Mouse (Mus musculus): ENCODE measurements around the gene Set. TPM values are rescaled to one million over a fixed set of nuclear protein-coding genes. Genes with fewer than 3 reads are reported as not detected.
A peak's percentile ranks its signal among the peaks of the same experiment; 100 is the strongest.

The Set gene
- polyA plus RNA-seq, 1 experiment from 2014 or later, result 427 TPM

- Histone ChIP-seq H3K27me3 (ENCODE audit: control insufficient read depth, insufficient read depth, low read length) (no peaks in the 10 kb centered on the region), H3K9me3 (ENCODE audit: control insufficient read depth, low read length) (no peaks in the 10 kb centered on the region), H3K4me1 (ENCODE audit: control insufficient read depth, insufficient read depth, low read length) (no peaks in the 10 kb centered on the region), H3K4me2 (ENCODE audit: low read length) (no peak overlapping the region), H3K9ac (replicated peaks; ENCODE audit: low read length) (no peak overlapping the region), H3K27ac (replicated peaks; ENCODE audit: low read depth, low read length) (no peak overlapping the region), H3K36me3 (ENCODE audit: control insufficient read depth, insufficient read depth, low read length) (peaks cover 42% of the 10 kb centered on the region), H3K4me3 (replicated peaks; ENCODE audit: low read depth, low read length) (no peak overlapping the region)
- no peak for DNase-seq
- no peak for ATAC-seq (ENCODE audit: low FRiP score, low TSS enrichment)
- 81% methylated on average over 2 of the region's 2 CpGs for WGBS
These were observed 19.4 kb upstream of the Set start for GRCm38 (mm10) chr2:30037762-30038161.

- Histone ChIP-seq H3K4me3 (replicated peaks; ENCODE audit: low read depth, low read length) (no peak overlapping the region), H3K9ac (replicated peaks; ENCODE audit: low read length) (no peak overlapping the region), H3K9me3 (ENCODE audit: control insufficient read depth, low read length) (no peaks in the 10 kb centered on the region), H3K36me3 (ENCODE audit: control insufficient read depth, insufficient read depth, low read length) (peaks cover 36% of the 10 kb centered on the region), H3K27me3 (ENCODE audit: control insufficient read depth, insufficient read depth, low read length) (no peaks in the 10 kb centered on the region), H3K4me2 (ENCODE audit: low read length) (no peak overlapping the region), H3K27ac (replicated peaks; ENCODE audit: low read depth, low read length) (no peak overlapping the region), H3K4me1 (ENCODE audit: control insufficient read depth, insufficient read depth, low read length) (no peaks in the 10 kb centered on the region)
- WGBS, result 94% methylated on average over 10 of the region's 10 CpGs
- DNase-seq (no peak), ATAC-seq (ENCODE audit: low FRiP score, low TSS enrichment) (no peak)
These were observed 18.8 kb upstream of the Set start for GRCm38 (mm10) chr2:30038370-30038769.

- peaks cover 30% of the 10 kb centered on the region for H3K36me3 ChIP-seq (ENCODE audit: control insufficient read depth, insufficient read depth, low read length)
- H3K27me3 ChIP-seq (ENCODE audit: control insufficient read depth, insufficient read depth, low read length), result no peaks in the 10 kb centered on the region
- H3K27ac ChIP-seq (replicated peaks; ENCODE audit: low read depth, low read length), result no peak overlapping the region
- DNase-seq (no peak), ATAC-seq (ENCODE audit: low FRiP score, low TSS enrichment) (no peak)
- no peak overlapping the region for H3K9ac ChIP-seq (replicated peaks; ENCODE audit: low read length)
- H3K4me3 ChIP-seq (replicated peaks; ENCODE audit: low read depth, low read length), result no peak overlapping the region
- H3K9me3 ChIP-seq (ENCODE audit: control insufficient read depth, low read length), result no peaks in the 10 kb centered on the region
- H3K4me2 ChIP-seq (ENCODE audit: low read length), result no peak overlapping the region
- H3K4me1 ChIP-seq (ENCODE audit: control insufficient read depth, insufficient read depth, low read length), result no peaks in the 10 kb centered on the region
These were observed 17.5 kb upstream of the Set start for GRCm38 (mm10) chr2:30039687-30040086.

GRCm38 (mm10) chr2:30042445-30042844 lies 14.7 kb upstream of the Set start:
- no peak overlapping the region for H3K27ac ChIP-seq (replicated peaks; ENCODE audit: low read depth, low read length)
- 5% methylated on average over 4 of the region's 4 CpGs for WGBS
- no peak overlapping the region for H3K4me3 ChIP-seq (replicated peaks; ENCODE audit: low read depth, low read length)
- H3K4me1 ChIP-seq (ENCODE audit: control insufficient read depth, insufficient read depth, low read length), result no peaks in the 10 kb centered on the region; the same call in 1 of the 2 replicates
- ATAC-seq (ENCODE audit: low FRiP score, low TSS enrichment) (no peak), DNase-seq (peak; percentile 89)
- H3K27me3 ChIP-seq (ENCODE audit: control insufficient read depth, insufficient read depth, low read length), result no peaks in the 10 kb centered on the region
- H3K36me3 ChIP-seq (ENCODE audit: control insufficient read depth, insufficient read depth, low read length), result peaks cover 15% of the 10 kb centered on the region
- H3K9ac ChIP-seq (replicated peaks; ENCODE audit: low read length), result no peak overlapping the region
- no peaks in the 10 kb centered on the region for H3K9me3 ChIP-seq (ENCODE audit: control insufficient read depth, low read length)
- no peak overlapping the region for H3K4me2 ChIP-seq (ENCODE audit: low read length)

- 88% methylated on average over 5 of the region's 5 CpGs for WGBS
These were observed 12.6 kb upstream of the Set start for GRCm38 (mm10) chr2:30044550-30044949.

GRCm38 (mm10) chr2:30047127-30047526 lies 10.1 kb upstream of the Set start:
- H3K27me3 ChIP-seq (ENCODE audit: control insufficient read depth, insufficient read depth, low read length), result no peaks in the 10 kb centered on the region
- ATAC-seq (ENCODE audit: low FRiP score, low TSS enrichment), result no peak
- no peak overlapping the region for H3K4me2 ChIP-seq (ENCODE audit: low read length)
- H3K4me1 ChIP-seq (ENCODE audit: control insufficient read depth, insufficient read depth, low read length), result peaks cover 11% of the 10 kb centered on the region
- no peak overlapping the region for H3K9ac ChIP-seq (replicated peaks; ENCODE audit: low read length)
- H3K27ac ChIP-seq (replicated peaks; ENCODE audit: low read depth, low read length), result no peak overlapping the region
- WGBS, result 94% methylated on average over 6 of the region's 6 CpGs
- no peak overlapping the region for H3K4me3 ChIP-seq (replicated peaks; ENCODE audit: low read depth, low read length)
- no peaks in the 10 kb centered on the region for H3K9me3 ChIP-seq (ENCODE audit: control insufficient read depth, low read length)
- DNase-seq, result no peak
- peaks cover 7% of the 10 kb centered on the region; the same call in 1 of the 2 replicates for H3K36me3 ChIP-seq (ENCODE audit: control insufficient read depth, insufficient read depth, low read length)

More at GRCm38 (mm10) chr2:30044550-30044949, 12.6 kb upstream of the Set start:
- H3K9me3 ChIP-seq (ENCODE audit: control insufficient read depth, low read length), result no peaks in the 10 kb centered on the region
- no peak overlapping the region for H3K9ac ChIP-seq (replicated peaks; ENCODE audit: low read length)
- no peak overlapping the region for H3K4me2 ChIP-seq (ENCODE audit: low read length)
- no peaks in the 10 kb centered on the region for H3K27me3 ChIP-seq (ENCODE audit: control insufficient read depth, insufficient read depth, low read length)
- H3K27ac ChIP-seq (replicated peaks; ENCODE audit: low read depth, low read length), result no peak overlapping the region
- no peak overlapping the region for H3K4me3 ChIP-seq (replicated peaks; ENCODE audit: low read depth, low read length)
- DNase-seq, result no peak
- H3K36me3 ChIP-seq (ENCODE audit: control insufficient read depth, insufficient read depth, low read length), result peaks cover 7% of the 10 kb centered on the region; the same call in 1 of the 2 replicates
- ATAC-seq (ENCODE audit: low FRiP score, low TSS enrichment), result no peak
- peaks cover 11% of the 10 kb centered on the region for H3K4me1 ChIP-seq (ENCODE audit: control insufficient read depth, insufficient read depth, low read length)

GRCm38 (mm10) chr2:30048101-30048501 lies 9.1 kb upstream of the Set start:
- ATAC-seq (ENCODE audit: low FRiP score, low TSS enrichment), result no peak
- H3K27me3 ChIP-seq (ENCODE audit: control insufficient read depth, insufficient read depth, low read length), result no peaks in the 10 kb centered on the region
- H3K9ac ChIP-seq (replicated peaks; ENCODE audit: low read length), result peak overlapping the region; percentile 69; the same call in 1 of the 2 replicates
- peak overlapping the region; percentile 66 for H3K4me3 ChIP-seq (replicated peaks; ENCODE audit: low read depth, low read length)
- H3K36me3 ChIP-seq (ENCODE audit: control insufficient read depth, insufficient read depth, low read length), result peaks cover 7% of the 10 kb centered on the region; the same call in 1 of the 2 replicates
- peak overlapping the region; percentile 61 for H3K4me2 ChIP-seq (ENCODE audit: low read length)
- peak overlapping the region; percentile 96 for H3K27ac ChIP-seq (replicated peaks; ENCODE audit: low read depth, low read length)
- H3K4me1 ChIP-seq (ENCODE audit: control insufficient read depth, insufficient read depth, low read length), result peaks cover 11% of the 10 kb centered on the region
- 61% methylated on average over 11 of the region's 11 CpGs for WGBS
- no peaks in the 10 kb centered on the region for H3K9me3 ChIP-seq (ENCODE audit: control insufficient read depth, low read length)
- no peak for DNase-seq

- H3K9ac ChIP-seq (replicated peaks; ENCODE audit: low read length), result peak within 1 kb of the TSS; percentile 69
- H3K9me3 ChIP-seq (ENCODE audit: control insufficient read depth, low read length), result no peaks in the 10 kb centered on the region
- under 1% methylated on average over 54 of the region's 54 CpGs for WGBS
- peak within 1 kb of the TSS; percentile 66 for H3K4me3 ChIP-seq (replicated peaks; ENCODE audit: low read depth, low read length)
- H3K36me3 ChIP-seq (ENCODE audit: control insufficient read depth, insufficient read depth, low read length), result peaks cover 7% of the 10 kb centered on the region; the same call in 1 of the 2 replicates
- DNase-seq, result peak; percentile 99
- H3K4me2 ChIP-seq (ENCODE audit: low read length), result peak within 1 kb of the TSS; percentile 61
- ATAC-seq (ENCODE audit: low FRiP score, low TSS enrichment), result peak; percentile 93
- H3K27ac ChIP-seq (replicated peaks; ENCODE audit: low read depth, low read length), result peak within 1 kb of the TSS; percentile 96
- no peaks in the 10 kb centered on the region for H3K27me3 ChIP-seq (ENCODE audit: control insufficient read depth, insufficient read depth, low read length)
- H3K4me1 ChIP-seq (ENCODE audit: control insufficient read depth, insufficient read depth, low read length), result peaks cover 11% of the 10 kb centered on the region
These were observed 8.3 kb upstream of the Set start, which contains the start of gene Wdr34 for GRCm38 (mm10) chr2:30048699-30049388. TSS of gene Wdr34 (minus strand) at chr2:30048881.

- Histone ChIP-seq H3K9me3 (ENCODE audit: control insufficient read depth, low read length) (no peaks in the 10 kb centered on the region), H3K36me3 (ENCODE audit: control insufficient read depth, insufficient read depth, low read length) (peaks cover 7% of the 10 kb centered on the region; the same call in 1 of the 2 replicates), H3K9ac (replicated peaks; ENCODE audit: low read length) (no peak overlapping the region), H3K27me3 (ENCODE audit: control insufficient read depth, insufficient read depth, low read length) (no peaks in the 10 kb centered on the region), H3K4me3 (replicated peaks; ENCODE audit: low read depth, low read length) (no peak overlapping the region), H3K27ac (replicated peaks; ENCODE audit: low read depth, low read length) (no peak overlapping the region), H3K4me2 (ENCODE audit: low read length) (no peak overlapping the region), H3K4me1 (ENCODE audit: control insufficient read depth, insufficient read depth, low read length) (peaks cover 11% of the 10 kb centered on the region)
- ATAC-seq (ENCODE audit: low FRiP score, low TSS enrichment) (no peak), DNase-seq (no peak)
- WGBS, result 88% methylated on average over 3 of the region's 3 CpGs
These were observed 7.3 kb upstream of the Set start for GRCm38 (mm10) chr2:30049831-30050230.

All from midbrain, embryonic 14.5 days (tissue).